Mouse (Mus musculus) testis, adult 2 months (tissue): ENCODE measurements around the gene Gbgt1.

ENCODE experiments used
- CTCF ChIP-seq: fragments of 200-500 bp; IDR thresholded peaks from 2 replicates; pipeline ENCODE4 v1.5.1; 2012; ENCODE audit warnings: low read depth, mild to moderate bottlenecking, inconsistent platforms, low read length, moderate library complexity; ENCODE audit not compliant: control insufficient read depth, insufficient read depth, insufficient replicate concordance
- POLR2A ChIP-seq: fragments of 200-500 bp; IDR thresholded peaks from 2 replicates; pipeline ENCODE4 v1.6.1; 2012; ENCODE audit warnings: low read depth, mild to moderate bottlenecking, inconsistent platforms, low read length, moderate library complexity; ENCODE audit not compliant: control insufficient read depth

GRCm38 (mm10) chr2:28552301-28552700 is 55.6 kb downstream of the Gbgt1 start:
- TF ChIP-seq CTCF (no peak), POLR2A (no peak)
